Mouse (Mus musculus): ENCODE results near the gene Lin52. TPM values are rescaled to one million over a fixed set of nuclear protein-coding genes. Genes with fewer than 3 reads are reported as not detected.

The Lin52 gene
- polyA plus RNA-seq, 1 experiment = 0.09 TPM

DNA sequence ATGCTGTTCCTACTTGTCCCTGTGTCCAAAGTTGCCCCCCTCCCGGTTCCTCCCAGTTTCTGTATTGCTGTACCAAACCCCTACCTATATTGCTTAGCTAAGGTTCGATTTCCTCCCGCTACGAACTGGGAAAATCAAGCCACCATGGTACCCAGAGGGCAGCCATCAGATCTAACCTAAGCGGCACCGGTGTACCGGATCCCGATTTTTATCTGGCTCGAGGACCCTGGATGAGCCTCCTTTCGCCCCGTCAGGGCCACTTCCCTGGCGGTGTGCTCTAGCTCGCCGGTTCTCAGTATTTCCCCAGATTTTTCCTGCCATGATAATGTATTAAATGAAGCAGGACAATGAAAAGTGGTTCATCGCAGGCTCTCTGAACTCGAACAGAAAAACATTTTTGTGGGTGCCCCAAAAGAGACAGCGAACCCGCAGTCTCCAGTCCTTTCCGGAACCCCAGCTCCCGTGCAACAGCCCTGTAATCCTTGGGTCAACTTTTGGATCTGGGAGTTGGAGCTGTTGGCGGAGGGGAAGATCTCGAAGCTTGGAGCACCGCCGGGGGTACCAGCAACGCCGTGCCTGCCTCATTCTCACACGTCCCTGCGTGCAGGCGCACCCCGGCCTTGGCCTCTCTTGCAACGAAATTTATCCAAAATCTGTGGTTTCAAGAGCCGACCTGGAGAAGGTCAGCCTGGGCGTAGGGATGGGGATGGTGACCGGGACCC lies 119.6 kb downstream of the Lin52 start:
- TF ChIP-seq GATA1 (IDR thresholded peaks at IDR 0.05; ENCODE audit: low read length) (no peak), TAL1 (IDR thresholded peaks at IDR 0.05; ENCODE audit: low read length) (no peak)
- peaks cover 91% of the 10 kb centered on the region for H3K27me3 ChIP-seq (ENCODE audit: control insufficient read depth)
- peaks cover 2% of the 10 kb centered on the region; the same call in 1 of the 2 replicates for H3K9me3 ChIP-seq (ENCODE audit: control insufficient read depth, low read length)
- H3K36me3 ChIP-seq (ENCODE audit: control insufficient read depth) = no peaks in the 10 kb centered on the region
- H3K4me1 ChIP-seq (ENCODE audit: control insufficient read depth) = no peaks in the 10 kb centered on the region
- H3K4me3 ChIP-seq (replicated peaks) = no peak overlapping the region

DNA sequence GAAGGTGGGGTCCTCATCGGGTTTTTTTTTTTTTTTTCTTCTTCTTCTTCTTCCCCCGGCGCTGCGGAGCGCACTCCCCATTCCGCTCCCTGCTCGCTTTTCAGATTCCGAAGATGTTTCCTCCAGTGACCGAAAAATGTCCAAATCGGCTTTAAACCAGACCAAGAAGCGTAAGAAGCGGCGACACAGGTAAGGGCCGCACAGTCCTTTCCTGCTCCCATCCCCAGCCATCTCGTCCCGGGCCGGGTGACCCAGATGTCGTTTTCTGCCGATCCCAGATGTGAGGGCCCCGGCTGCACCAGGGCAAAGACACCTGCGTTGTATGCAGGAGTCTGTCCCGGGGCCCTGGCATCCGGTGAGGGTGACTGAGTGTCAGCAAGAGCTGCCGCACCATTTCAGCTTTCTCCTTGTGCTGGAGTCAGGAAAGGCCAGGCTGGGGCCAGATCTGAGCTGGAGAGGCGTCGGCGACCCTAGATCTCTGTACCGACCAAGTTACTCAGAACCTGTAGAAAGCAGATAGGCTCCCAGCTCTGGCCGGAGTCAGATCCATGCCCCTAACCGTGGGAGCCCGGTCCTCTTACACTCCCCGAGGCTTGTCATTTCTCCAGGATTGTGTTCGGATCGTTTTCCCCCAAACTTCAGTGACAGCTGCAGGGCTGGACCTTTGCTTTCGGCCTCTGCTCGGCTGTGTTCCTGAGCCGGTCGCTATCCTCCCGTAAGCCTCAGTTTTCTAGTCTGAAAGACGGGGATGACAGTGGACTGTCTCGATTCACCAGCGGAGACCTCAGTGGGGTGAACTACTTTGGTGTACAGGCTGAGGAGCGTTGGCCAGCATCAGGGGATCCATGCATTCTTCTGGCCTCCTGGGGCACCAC lies 120.5 kb downstream of the Lin52 start:
- H3K9me3 ChIP-seq (ENCODE audit: control insufficient read depth, low read length) = peaks cover 2% of the 10 kb centered on the region; the same call in 1 of the 2 replicates
- peaks cover 90% of the 10 kb centered on the region for H3K27me3 ChIP-seq (ENCODE audit: control insufficient read depth)
- H3K4me3 ChIP-seq (replicated peaks) = no peak overlapping the region
- H3K36me3 ChIP-seq (ENCODE audit: control insufficient read depth) = no peaks in the 10 kb centered on the region
- H3K4me1 ChIP-seq (ENCODE audit: control insufficient read depth) = no peaks in the 10 kb centered on the region
- TF ChIP-seq TAL1 (IDR thresholded peaks at IDR 0.05; ENCODE audit: low read length) (no peak), GATA1 (IDR thresholded peaks at IDR 0.05; ENCODE audit: low read length) (no peak)

DNA sequence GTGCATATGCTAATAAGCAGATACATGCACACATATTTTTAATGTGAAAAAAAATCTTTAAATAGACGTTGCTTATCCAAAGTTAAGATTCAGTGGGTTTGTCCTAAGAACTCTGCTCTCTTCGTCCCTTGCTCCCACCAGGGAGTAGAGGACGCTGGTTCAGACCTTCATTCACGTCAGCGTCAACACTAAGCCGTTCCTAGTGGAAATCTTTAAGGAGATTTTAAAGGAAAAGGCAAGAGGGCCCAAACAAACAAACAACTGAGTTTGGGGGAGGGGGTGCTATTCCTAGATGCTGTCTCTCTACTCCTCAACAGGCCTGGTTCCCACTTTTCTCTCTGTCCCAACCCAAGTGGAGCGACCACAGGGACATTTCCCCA lies 121.1 kb downstream of the Lin52 start:
- H3K4me3 ChIP-seq (replicated peaks) = no peak overlapping the region
- no peaks in the 10 kb centered on the region for H3K4me1 ChIP-seq (ENCODE audit: control insufficient read depth)
- peaks cover 2% of the 10 kb centered on the region; the same call in 1 of the 2 replicates for H3K9me3 ChIP-seq (ENCODE audit: control insufficient read depth, low read length)
- peaks cover 87% of the 10 kb centered on the region for H3K27me3 ChIP-seq (ENCODE audit: control insufficient read depth)
- H3K36me3 ChIP-seq (ENCODE audit: control insufficient read depth) = no peaks in the 10 kb centered on the region
- TF ChIP-seq GATA1 (IDR thresholded peaks at IDR 0.05; ENCODE audit: low read length) (no peak), TAL1 (IDR thresholded peaks at IDR 0.05; ENCODE audit: low read length) (no peak)

DNA sequence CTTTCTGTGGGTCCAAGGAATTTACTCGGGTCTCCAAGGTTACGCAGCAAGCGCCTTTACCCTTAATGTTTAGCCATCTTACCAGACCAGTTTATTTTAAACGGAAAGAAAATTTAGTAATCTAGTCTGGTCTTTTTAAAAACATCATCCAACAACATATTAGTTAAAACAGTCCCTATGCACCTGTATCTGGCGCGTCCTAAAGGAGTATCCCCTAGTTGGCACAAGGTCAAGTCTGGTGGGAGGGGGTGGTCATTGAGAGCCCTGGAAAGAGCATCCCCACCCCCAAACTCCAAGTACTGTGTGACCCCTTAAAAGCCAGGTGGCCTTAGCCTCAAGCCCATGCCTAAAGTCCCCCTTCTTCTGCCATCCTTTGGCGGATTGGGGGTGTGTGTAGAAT lies 121.9 kb downstream of the Lin52 start:
- H3K9me3 ChIP-seq (ENCODE audit: control insufficient read depth, low read length) = peaks cover 2% of the 10 kb centered on the region; the same call in 1 of the 2 replicates
- no peaks in the 10 kb centered on the region for H3K36me3 ChIP-seq (ENCODE audit: control insufficient read depth)
- H3K27me3 ChIP-seq (ENCODE audit: control insufficient read depth) = peaks cover 80% of the 10 kb centered on the region
- H3K4me1 ChIP-seq (ENCODE audit: control insufficient read depth) = no peaks in the 10 kb centered on the region
- no peak overlapping the region for H3K4me3 ChIP-seq (replicated peaks)
- TF ChIP-seq GATA1 (IDR thresholded peaks at IDR 0.05; ENCODE audit: low read length) = no peak

DNA sequence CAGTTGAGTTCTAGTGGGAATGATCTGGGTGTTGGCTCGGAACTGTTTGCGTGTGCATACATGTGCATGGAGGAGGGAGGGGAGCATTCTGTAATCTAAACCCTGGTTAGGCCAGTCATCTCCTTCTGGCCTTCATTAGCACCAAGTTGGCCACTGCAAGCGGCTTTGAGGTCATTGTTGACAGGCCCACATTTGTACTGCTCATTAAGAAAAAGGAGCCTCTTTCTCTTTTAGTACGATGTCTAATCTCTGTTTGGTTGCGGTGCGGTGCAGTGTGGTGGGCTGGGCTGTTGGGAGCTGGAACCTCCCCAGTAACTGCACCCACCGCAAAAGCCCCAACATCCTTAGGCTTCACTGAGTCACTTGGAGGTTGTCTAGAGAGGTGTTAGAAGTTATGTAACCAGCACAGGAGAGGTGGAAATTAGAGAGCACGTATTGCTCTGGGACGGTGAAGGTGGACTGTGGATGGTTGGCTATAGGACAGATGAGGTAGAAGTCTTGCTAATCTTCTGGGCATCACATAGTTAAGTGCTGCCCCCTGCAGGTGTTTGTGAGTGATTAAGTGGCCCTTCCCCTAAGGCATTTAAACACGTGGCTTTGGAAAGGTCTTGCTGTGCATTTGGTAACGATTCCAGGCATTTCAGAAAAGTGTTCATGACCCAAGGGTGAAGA lies 126.7 kb downstream of the Lin52 start:
- Histone ChIP-seq H3K4me1 (ENCODE audit: control insufficient read depth) (no peaks in the 10 kb centered on the region), H3K9me3 (ENCODE audit: control insufficient read depth, low read length) (no peaks in the 10 kb centered on the region), H3K27me3 (ENCODE audit: control insufficient read depth) (peaks cover 32% of the 10 kb centered on the region), H3K4me3 (replicated peaks) (no peak overlapping the region), H3K36me3 (ENCODE audit: control insufficient read depth) (no peaks in the 10 kb centered on the region)
- no peak for TF ChIP-seq TAL1 (IDR thresholded peaks at IDR 0.05; ENCODE audit: low read length)

DNA sequence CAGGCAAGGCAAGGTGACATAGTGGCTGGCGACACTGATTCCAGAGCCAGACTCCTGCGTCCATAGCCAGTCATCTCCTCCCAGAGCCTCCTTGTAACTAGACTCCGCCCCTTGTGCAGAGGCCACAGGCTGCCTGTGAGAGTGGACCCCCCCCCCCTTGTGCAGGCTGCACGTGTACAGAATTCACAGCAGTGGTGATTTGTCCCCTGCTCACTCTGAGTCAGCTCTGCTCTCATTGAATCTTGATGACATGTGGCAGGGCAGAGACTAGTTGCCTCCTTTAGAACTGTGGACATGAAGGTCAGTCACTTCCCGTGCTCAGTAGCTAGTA lies 127.2 kb downstream of the Lin52 start:
- Histone ChIP-seq H3K36me3 (ENCODE audit: control insufficient read depth) (no peaks in the 10 kb centered on the region), H3K9me3 (ENCODE audit: control insufficient read depth, low read length) (no peaks in the 10 kb centered on the region), H3K27me3 (ENCODE audit: control insufficient read depth) (peaks cover 27% of the 10 kb centered on the region), H3K4me1 (ENCODE audit: control insufficient read depth) (no peaks in the 10 kb centered on the region), H3K4me3 (replicated peaks) (no peak overlapping the region)
- no peak for TF ChIP-seq GATA1 (IDR thresholded peaks at IDR 0.05; ENCODE audit: low read length)
- TF ChIP-seq TAL1 (IDR thresholded peaks at IDR 0.05; ENCODE audit: low read length) = no peak

DNA sequence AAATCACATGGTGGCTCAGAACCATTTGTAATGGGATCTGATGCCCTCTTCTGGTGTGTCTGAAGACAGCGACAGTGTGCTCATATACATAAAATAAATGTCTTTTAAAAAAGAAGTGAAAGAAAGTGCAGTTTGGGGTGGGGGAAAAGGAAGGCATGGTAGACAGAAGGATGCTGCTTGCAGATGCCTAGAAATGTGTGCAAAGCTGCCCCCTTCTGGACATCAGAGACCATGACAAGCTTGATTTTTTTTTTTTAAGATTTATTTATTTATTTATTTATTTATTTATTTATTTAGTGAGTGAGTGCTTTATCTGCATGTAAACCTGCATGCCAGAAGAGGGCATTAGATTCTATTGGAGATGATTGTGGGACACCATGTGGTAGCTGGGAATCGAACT lies 130.1 kb downstream of the Lin52 start:
- no peaks in the 10 kb centered on the region for H3K9me3 ChIP-seq (ENCODE audit: control insufficient read depth, low read length)
- no peak overlapping the region for H3K4me3 ChIP-seq (replicated peaks)
- no peak for TF ChIP-seq TAL1 (IDR thresholded peaks at IDR 0.05; ENCODE audit: low read length)
- no peak for TF ChIP-seq GATA1 (IDR thresholded peaks at IDR 0.05; ENCODE audit: low read length)
- H3K36me3 ChIP-seq (ENCODE audit: control insufficient read depth) = no peaks in the 10 kb centered on the region
- no peaks in the 10 kb centered on the region for H3K4me1 ChIP-seq (ENCODE audit: control insufficient read depth)
- peaks cover 9% of the 10 kb centered on the region for H3K27me3 ChIP-seq (ENCODE audit: control insufficient read depth)

DNA sequence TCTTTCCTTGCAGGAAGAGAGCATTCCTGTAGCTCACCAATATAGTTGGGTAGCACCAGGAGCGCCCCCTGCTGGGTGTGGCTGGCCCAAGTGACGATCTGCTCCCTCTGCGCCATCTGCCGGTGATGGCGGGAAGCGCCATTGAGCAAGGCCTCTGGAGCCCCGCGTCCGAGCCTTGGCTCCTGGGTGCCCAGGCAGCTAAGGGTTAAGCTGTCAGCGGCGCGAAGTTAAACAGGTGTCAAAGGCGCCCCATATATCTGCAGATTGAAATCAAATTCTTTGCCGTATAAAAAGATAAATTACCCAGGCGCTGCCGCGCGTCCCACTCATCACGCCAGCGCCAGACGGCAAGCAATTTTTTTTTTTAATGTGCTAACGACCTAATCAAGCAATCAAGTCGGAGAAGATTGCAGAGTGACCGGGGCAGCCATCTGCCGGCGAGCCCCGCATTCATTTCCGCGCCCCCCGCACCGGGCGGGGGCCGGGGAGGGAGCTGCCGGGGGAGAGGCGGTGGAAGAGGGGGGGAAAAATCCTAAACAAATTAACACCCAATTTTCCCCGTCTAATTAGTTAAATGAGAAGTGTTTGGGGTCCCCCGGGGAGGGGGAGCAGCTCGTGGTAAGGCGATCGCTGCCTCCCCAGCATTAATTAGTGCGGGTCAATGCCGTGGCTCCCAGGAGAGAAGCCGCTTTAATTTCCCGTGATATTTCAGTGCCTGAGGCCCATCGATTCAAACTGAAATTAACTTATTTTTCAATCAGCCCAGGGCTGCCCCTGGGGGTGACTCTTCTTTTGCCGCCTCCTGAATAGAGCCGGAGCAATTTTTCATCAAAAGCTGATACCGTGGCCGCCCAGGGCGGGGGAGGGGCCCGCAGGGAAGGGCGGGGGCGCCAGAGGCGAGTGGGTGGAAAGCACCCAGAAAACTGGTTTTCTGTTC lies 138.9 kb downstream of the Lin52 start:
- H3K4me1 ChIP-seq (ENCODE audit: control insufficient read depth) = peaks cover 11% of the 10 kb centered on the region
- H3K27me3 ChIP-seq (ENCODE audit: control insufficient read depth) = peaks cover 36% of the 10 kb centered on the region

More for the DNA sequence above, 138.9 kb downstream of the Lin52 start:
- Histone ChIP-seq H3K9me3 (ENCODE audit: control insufficient read depth, low read length) (no peaks in the 10 kb centered on the region), H3K36me3 (ENCODE audit: control insufficient read depth) (no peaks in the 10 kb centered on the region), H3K4me3 (replicated peaks) (peak overlapping the region; percentile 57)
- TF ChIP-seq GATA1 (IDR thresholded peaks at IDR 0.05; ENCODE audit: low read length) (no peak), TAL1 (IDR thresholded peaks at IDR 0.05; ENCODE audit: low read length) (no peak)

Other genes with a start within 250 kb of the Lin52 start
- gene Elmsan1, start 232.5 kb upstream of the Lin52 start, polyA plus RNA-seq (2012) = 2.1 and 2.8 TPM in 2 replicates
- gene Ptgr2, start 166.2 kb upstream of the Lin52 start, polyA plus RNA-seq (2012) = 0.32 TPM in 2 replicates
- gene Zfp410, start 134.6 kb upstream of the Lin52 start, polyA plus RNA-seq (2012) = 0.24 and 0.37 TPM in 2 replicates
- gene Coq6, start 89.8 kb upstream of the Lin52 start, polyA plus RNA-seq (2012) = 0.84 and 1.3 TPM in 2 replicates
- gene Fam161b, start 89.6 kb upstream of the Lin52 start, polyA plus RNA-seq (2012) = 0.03 and 0.10 TPM in 2 replicates
- gene Entpd5, start 42.4 kb upstream of the Lin52 start, polyA plus RNA-seq (2012) = 0.15 and 0.21 TPM in 2 replicates
- 0.03 and 0.05 TPM in 2 replicates for gene Bbof1, start 42.4 kb upstream of the Lin52 start, polyA plus RNA-seq (2012)
- 4.3 and 4.9 TPM in 2 replicates for gene Rnf113a2, start 34.2 kb upstream of the Lin52 start, polyA plus RNA-seq (2012)
- 0.02 TPM in 1 of 2 replicates, not detected in the other for gene Aldh6a1, start 418 bp upstream of the Lin52 start, polyA plus RNA-seq (2012)
- gene Vsx2, start 118.3 kb downstream of the Lin52 start, polyA plus RNA-seq (2012) = not detected in 2 replicates
- gene Abcd4, start 166.0 kb downstream of the Lin52 start, polyA plus RNA-seq (2012) = 0.03 TPM in 2 replicates
- not detected in 2 replicates for gene Vrtn, start 189.6 kb downstream of the Lin52 start, polyA plus RNA-seq (2012)
- gene Syndig1l, start 247.4 kb downstream of the Lin52 start, polyA plus RNA-seq (2012) = 0.02 and 0.04 TPM in 2 replicates

All from erythroblast, embryonic 14.5 days (primary cell).